Mouse (Mus musculus): ENCODE data around the gene Styxl1. TPM values are rescaled to one million over a fixed set of nuclear protein-coding genes. Genes with fewer than 3 reads are reported as not detected.
A peak's percentile ranks its signal among the peaks of the same experiment; 100 is the strongest.

Styxl1 gene
- polyA plus RNA-seq, 2 experiments: 0.08 to 0.15 TPM

DNA sequence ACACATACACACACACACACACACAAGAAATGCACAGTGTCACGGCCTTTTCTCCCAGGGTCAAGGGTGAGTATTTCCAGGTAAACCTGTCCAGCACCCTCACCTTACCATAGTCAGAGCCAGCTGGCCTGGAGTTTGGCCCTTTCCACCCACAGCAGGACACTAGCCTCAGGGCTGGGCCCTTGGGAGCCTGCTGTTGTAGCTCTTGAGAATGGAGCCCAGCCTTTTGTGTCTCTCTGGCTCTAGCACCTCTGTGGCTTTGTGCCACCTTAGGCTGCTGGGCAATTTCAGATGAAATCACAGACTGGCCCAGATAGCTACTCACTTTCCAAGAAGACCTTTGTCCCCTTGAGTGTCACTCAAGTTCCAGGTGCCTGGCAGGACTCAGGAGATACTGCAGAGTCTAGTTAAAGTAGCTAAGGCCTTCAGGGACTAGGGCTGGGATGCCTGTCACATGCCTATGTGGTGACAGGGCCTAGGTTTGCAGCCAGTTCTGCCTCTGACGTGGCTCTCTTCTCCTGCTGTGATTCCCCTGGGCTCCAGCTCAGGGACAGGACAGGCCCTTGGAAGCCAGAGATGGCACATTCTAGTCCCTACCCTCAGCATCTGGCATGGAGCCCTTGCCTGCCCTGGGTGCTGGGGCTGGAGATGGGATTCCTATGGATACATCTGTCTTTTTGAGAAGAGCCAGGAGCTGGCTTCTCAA lies 51.4 kb downstream of the Styxl1 start:
- Histone ChIP-seq H3K4me2 (replicated peaks; ENCODE audit: low read depth, low read length, severe bottlenecking) (peak overlapping the region; percentile 56), H3K27me3 (ENCODE audit: control insufficient read depth, insufficient read depth, low read length) (no peaks in the 10 kb centered on the region), H3K9me3 (ENCODE audit: control insufficient read depth, low read length) (no peaks in the 10 kb centered on the region), H3K4me1 (ENCODE audit: control insufficient read depth, insufficient read depth, low read length) (peaks cover 50% of the 10 kb centered on the region), H3K4me3 (replicated peaks; ENCODE audit: low read length) (peak overlapping the region; percentile 28), H3K36me3 (ENCODE audit: control insufficient read depth, insufficient read depth, low read length) (peaks cover 33% of the 10 kb centered on the region), H3K27ac (replicated peaks; ENCODE audit: low read depth, low read length) (0 out of 2 replicates have a peak overlapping the region, but pooled peaks have one; percentile 5), H3K9ac (ENCODE audit: low read depth, low read length, severe bottlenecking) (peak overlapping the region; percentile 40; the same call in 1 of the 2 replicates)
- DNase-seq (ENCODE audit: low spot score) (no peak), ATAC-seq (ENCODE audit: low FRiP score, low read depth) (no peak)
- TF ChIP-seq POLR2A (IDR thresholded peaks at IDR 0.05; ENCODE audit: borderline replicate concordance, extremely low read depth, insufficient read depth, insufficient read length): no peak
- 64% methylated on average over 2 of the region's 2 CpGs for WGBS

DNA sequence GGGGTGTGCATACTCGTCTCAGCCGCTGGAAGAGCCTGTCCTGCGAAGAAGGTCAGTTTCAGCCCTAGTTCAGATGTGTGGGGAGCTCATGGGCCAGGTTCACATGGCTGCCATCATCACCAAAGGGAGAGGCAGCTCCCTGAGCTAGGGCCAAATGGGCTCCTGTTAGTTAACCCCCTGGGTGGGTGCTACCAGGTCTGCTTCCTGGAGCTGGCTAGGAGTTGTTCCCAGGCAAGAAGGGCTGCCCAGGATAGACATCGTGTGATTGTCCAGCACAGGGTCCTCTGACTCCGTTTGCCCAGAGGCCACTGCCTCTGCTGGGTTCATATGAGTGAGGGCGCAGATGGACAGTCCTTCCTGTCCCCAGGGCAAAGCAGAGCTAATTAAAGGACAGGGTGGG lies 52.2 kb downstream of the Styxl1 start:
- Histone ChIP-seq H3K4me1 (ENCODE audit: control insufficient read depth, insufficient read depth, low read length) (peaks cover 50% of the 10 kb centered on the region), H3K4me2 (replicated peaks; ENCODE audit: low read depth, low read length, severe bottlenecking) (peak overlapping the region; percentile 56), H3K27ac (replicated peaks; ENCODE audit: low read depth, low read length) (peak overlapping the region; percentile 78), H3K9me3 (ENCODE audit: control insufficient read depth, low read length) (no peaks in the 10 kb centered on the region), H3K9ac (ENCODE audit: low read depth, low read length, severe bottlenecking) (peak overlapping the region; percentile 40), H3K36me3 (ENCODE audit: control insufficient read depth, insufficient read depth, low read length) (peaks cover 25% of the 10 kb centered on the region), H3K4me3 (replicated peaks; ENCODE audit: low read length) (peak overlapping the region; percentile 28), H3K27me3 (ENCODE audit: control insufficient read depth, insufficient read depth, low read length) (no peaks in the 10 kb centered on the region)
- ATAC-seq (ENCODE audit: low FRiP score, low read depth) (no peak), DNase-seq (ENCODE audit: low spot score) (no peak)
- no peak for TF ChIP-seq POLR2A (IDR thresholded peaks at IDR 0.05; ENCODE audit: borderline replicate concordance, extremely low read depth, insufficient read depth, insufficient read length)
- 13% methylated on average over 6 of the region's 6 CpGs for WGBS

DNA sequence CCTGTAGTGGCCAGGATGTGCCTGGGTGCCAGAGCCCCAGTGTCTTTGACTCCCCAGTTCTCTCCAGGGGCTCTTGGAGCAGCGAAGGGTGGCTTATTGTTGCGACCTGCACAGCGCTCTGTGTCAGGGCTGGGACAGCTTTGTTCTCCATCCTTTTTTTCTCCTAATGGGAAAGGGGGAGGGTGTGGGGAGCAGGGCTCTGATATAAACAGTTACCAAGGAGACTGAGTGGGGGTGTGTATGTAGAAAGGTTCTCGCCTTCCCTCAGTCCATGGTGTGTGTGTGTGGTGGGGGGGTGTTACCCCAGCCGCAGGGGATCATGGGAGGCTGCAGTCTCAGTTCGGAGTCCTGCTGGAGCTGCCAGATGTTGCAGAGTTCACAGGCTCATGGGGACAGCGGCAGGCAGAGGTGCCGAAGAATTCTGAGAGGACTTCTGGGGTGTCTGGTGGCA lies 52.8 kb downstream of the Styxl1 start:
- Histone ChIP-seq H3K27ac (replicated peaks; ENCODE audit: low read depth, low read length) (peak overlapping the region; percentile 78), H3K36me3 (ENCODE audit: control insufficient read depth, insufficient read depth, low read length) (peaks cover 20% of the 10 kb centered on the region), H3K9ac (ENCODE audit: low read depth, low read length, severe bottlenecking) (peak overlapping the region; percentile 40), H3K4me3 (replicated peaks; ENCODE audit: low read length) (peak overlapping the region; percentile 28), H3K4me2 (replicated peaks; ENCODE audit: low read depth, low read length, severe bottlenecking) (peak overlapping the region; percentile 56), H3K27me3 (ENCODE audit: control insufficient read depth, insufficient read depth, low read length) (no peaks in the 10 kb centered on the region), H3K4me1 (ENCODE audit: control insufficient read depth, insufficient read depth, low read length) (peaks cover 50% of the 10 kb centered on the region), H3K9me3 (ENCODE audit: control insufficient read depth, low read length) (no peaks in the 10 kb centered on the region)
- WGBS: 6% methylated on average over 8 of the region's 8 CpGs
- DNase-seq (ENCODE audit: low spot score) (peak; percentile 80), ATAC-seq (ENCODE audit: low FRiP score, low read depth) (peak; percentile 87)
- no peak for TF ChIP-seq POLR2A (IDR thresholded peaks at IDR 0.05; ENCODE audit: borderline replicate concordance, extremely low read depth, insufficient read depth, insufficient read length)

DNA sequence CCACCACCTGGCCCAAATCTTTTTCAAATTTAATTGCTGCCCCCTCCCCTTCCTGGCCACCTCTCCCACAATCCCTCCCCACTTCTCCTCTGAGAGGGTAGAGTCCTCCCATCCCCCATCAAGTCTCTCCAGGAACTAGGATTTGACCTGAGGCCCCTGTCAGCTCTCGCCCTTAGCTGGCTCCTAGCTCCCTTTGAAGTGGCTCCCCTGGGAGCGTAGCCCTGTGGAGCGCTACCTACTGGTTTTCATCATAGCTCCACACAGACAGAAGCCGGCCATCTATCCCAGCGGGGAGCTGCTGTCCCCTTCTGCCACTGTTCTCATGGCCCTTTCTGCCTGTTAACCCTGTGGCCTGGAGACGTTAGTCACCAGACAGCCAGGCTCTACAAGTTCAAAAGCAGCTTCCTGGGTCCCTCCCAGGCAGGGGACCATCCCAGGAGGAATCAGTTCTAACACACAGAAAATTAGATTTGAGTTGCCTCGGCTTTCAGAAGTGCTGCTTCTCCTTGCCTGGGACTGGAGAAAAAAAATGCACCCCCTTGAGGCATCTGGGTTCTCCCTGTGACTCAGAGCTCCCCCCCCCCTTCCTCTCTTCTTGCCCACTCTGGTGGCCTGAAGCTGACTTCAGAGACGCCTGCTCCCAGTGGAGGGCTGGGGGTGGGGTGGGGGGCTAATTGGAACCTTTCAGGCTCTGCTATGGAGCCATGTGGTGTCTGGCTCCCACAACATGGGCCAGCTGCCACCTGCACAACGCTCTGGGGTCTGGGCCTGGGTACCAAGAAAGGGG lies 53.5 kb downstream of the Styxl1 start:
- H3K27me3 ChIP-seq (ENCODE audit: control insufficient read depth, insufficient read depth, low read length): no peaks in the 10 kb centered on the region
- peak overlapping the region; percentile 78 for H3K27ac ChIP-seq (replicated peaks; ENCODE audit: low read depth, low read length)
- ATAC-seq (ENCODE audit: low FRiP score, low read depth) (peak; percentile 53), DNase-seq (ENCODE audit: low spot score) (peak; percentile 50)
- peak overlapping the region; percentile 28; the same call in 1 of the 2 replicates for H3K4me3 ChIP-seq (replicated peaks; ENCODE audit: low read length)
- peak overlapping the region; percentile 56 for H3K4me2 ChIP-seq (replicated peaks; ENCODE audit: low read depth, low read length, severe bottlenecking)
- 11% methylated on average over 9 of the region's 9 CpGs for WGBS
- no peak for TF ChIP-seq POLR2A (IDR thresholded peaks at IDR 0.05; ENCODE audit: borderline replicate concordance, extremely low read depth, insufficient read depth, insufficient read length)
- H3K36me3 ChIP-seq (ENCODE audit: control insufficient read depth, insufficient read depth, low read length): peaks cover 13% of the 10 kb centered on the region
- 0 out of 2 replicates have a peak overlapping the region, but pooled peaks have one; percentile 40 for H3K9ac ChIP-seq (ENCODE audit: low read depth, low read length, severe bottlenecking)
- peaks cover 50% of the 10 kb centered on the region for H3K4me1 ChIP-seq (ENCODE audit: control insufficient read depth, insufficient read depth, low read length)
- no peaks in the 10 kb centered on the region for H3K9me3 ChIP-seq (ENCODE audit: control insufficient read depth, low read length)

DNA sequence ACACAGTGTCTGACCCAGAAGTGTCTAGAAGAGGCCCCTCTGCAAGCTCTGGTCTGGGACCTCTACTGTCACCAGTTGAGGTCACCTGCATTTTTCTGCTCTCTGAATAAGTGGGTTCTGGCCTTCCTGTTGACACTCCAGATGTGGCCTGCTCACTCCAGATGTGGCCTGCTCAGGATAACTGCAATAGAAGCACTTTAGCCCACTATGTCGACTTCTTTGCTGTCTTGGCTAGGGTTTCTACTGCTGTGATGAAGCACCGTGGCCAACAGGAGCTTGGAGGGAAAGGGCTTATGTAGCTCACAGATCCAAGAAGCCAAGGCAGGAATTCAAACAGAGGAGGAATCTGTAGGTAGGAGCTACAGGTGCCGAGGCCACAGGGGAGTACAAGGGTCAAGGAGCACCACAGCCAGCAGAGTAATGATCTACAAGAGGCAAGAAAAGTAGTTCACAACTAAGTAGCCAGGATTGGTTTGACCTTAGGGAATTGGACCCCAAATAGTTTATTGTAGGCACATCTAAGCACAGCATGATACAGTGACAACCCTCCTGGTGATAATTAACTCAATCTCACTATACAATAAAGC lies 54.9 kb downstream of the Styxl1 start:
- peaks cover 50% of the 10 kb centered on the region for H3K4me1 ChIP-seq (ENCODE audit: control insufficient read depth, insufficient read depth, low read length)
- DNase-seq (ENCODE audit: low spot score): no peak
- no peak overlapping the region for H3K9ac ChIP-seq (ENCODE audit: low read depth, low read length, severe bottlenecking)
- ATAC-seq (ENCODE audit: low FRiP score, low read depth): no peak
- no peaks in the 10 kb centered on the region for H3K27me3 ChIP-seq (ENCODE audit: control insufficient read depth, insufficient read depth, low read length)
- H3K4me2 ChIP-seq (replicated peaks; ENCODE audit: low read depth, low read length, severe bottlenecking): no peak overlapping the region
- no peak for TF ChIP-seq POLR2A (IDR thresholded peaks at IDR 0.05; ENCODE audit: borderline replicate concordance, extremely low read depth, insufficient read depth, insufficient read length)
- peak overlapping the region; percentile 43; the same call in 1 of the 2 replicates for H3K27ac ChIP-seq (replicated peaks; ENCODE audit: low read depth, low read length)
- H3K36me3 ChIP-seq (ENCODE audit: control insufficient read depth, insufficient read depth, low read length): peaks cover under 1% of the 10 kb centered on the region
- no peak overlapping the region for H3K4me3 ChIP-seq (replicated peaks; ENCODE audit: low read length)
- 43% methylated on average over 3 of the region's 3 CpGs for WGBS
- H3K9me3 ChIP-seq (ENCODE audit: control insufficient read depth, low read length): no peaks in the 10 kb centered on the region
